Mouse (Mus musculus) regulatory T cell (primary cell): ENCODE results near the gene Dvl3.

ENCODE experiments used
- in situ Hi-C: fragments of 300-600 bp; cut with MboI, MseI; formaldehyde crosslinking; loops from one replicate; pipeline ENCODE4 v1.15.1; 2025; ENCODE audit warnings: high pct_unique_total_duplicates

Gene Dvl3

DNA sequence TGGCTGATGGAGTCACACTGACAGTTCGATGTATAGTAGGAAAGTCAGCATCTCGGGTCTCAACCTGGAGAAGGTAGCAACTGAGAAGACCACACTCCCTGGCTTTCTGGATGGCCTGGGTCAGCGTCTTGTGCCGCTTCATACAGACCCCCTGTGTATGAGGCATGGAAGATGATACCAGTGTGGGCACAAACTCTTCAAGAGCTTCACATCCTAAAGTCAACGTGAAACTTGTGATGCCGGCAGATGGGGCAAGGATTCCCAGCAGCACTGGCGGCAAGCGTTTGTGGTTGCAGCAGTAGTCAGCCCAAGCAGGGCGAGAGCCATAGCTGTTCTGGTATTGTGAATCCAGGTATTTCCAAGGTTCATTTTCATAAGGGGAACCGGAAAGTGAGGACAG is 28.9 kb downstream of the Dvl3 start:
- in situ Hi-C loops = loop anchor here (10.0 kb wide), 2 partner anchors 129 to 1729 kb away; no protein-coding TSS in a partner anchor

DNA sequence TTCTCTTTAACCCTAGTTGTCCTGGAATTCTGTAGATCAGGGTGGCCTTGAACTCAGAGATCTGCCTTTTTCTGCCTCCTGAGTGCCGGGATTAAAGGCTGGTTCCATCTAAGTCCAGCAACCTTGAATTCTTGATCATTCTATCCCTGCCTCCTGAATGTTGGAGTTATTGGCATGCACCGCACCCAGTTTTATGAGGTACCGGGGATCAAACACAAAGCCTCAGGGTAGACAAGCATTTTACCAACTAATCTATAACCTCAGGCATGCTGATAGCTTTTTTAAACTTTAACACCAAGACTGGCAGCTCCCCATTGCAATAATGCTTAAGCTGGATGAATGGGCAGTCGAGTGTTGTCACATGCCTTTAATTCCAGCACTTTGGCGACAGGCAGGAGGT is 30.6 kb downstream of the Dvl3 start:
- in situ Hi-C loops = loop anchor here (10.0 kb wide), 2 partner anchors 127 to 1727 kb away; no protein-coding TSS in a partner anchor

DNA sequence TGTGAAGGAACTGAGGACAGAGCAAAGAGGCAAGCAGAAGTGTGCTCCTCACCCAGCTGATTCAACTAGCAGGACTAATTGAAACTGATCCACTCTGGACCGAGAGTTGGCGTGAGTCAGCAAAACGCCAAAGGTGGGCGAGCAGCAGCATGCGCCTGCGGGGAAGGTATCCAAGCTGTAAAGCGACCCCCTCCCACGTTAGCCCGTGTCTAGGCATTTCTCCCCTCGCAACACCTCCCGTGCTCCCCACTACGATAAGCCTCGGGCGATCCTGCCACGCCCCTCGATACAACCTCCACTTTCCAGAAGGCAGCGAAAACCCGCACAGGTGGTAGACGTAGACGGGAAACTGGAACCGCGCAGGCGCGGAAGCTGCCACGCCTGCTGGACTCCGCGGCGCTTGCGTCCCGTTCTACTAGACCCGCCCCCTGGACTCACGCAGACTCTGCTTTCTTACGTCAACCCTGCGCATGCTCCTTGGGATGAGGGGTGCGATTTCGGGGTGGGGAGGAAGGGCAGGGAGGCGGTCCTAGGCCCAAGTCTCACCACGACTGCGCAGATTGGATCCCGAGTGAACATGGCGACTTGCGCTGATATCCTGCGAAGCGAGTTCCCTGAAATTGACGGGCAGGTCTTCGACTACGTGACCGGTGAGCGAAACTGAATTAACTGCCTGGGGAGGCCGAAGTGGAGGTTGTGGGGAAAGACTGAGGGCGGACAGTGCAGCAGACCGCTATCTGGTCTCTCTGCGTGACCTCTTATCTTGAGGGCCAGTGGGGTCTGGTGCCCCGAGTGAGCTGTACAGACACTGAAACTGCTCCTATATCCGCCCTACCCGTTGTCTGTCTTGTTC is 31.5 kb downstream of the Dvl3 start, which contains the start of gene Abcf3:
TSS of gene Abcf3 (plus strand) at position 482 of the 853 bp plus-strand sequence.
- in situ Hi-C loops = loop anchor here (10.0 kb wide), 2 partner anchors 126 to 1726 kb away; no protein-coding TSS in a partner anchor

DNA sequence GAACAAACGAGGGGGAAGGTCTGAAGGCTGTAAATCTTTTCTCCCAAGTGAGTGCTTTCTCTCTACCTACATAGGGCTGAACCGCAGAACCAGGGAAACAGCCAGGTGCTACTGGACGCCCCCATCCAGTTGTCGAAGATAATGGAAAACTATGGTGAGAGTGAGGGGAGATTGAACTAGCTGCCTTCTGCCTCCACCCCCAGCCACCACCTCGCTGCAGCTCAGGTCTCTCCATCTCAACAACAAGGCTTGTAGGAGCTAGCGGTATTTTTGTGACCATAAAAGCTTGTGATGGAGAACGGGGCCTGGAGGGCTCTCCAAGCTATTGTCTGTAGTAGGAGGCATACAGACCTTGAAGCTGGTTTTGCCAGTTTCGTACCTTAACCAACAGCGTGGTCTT is 32.4 kb downstream of the Dvl3 start:
- in situ Hi-C loops = loop anchor here (10.0 kb wide), 2 partner anchors 126 to 1726 kb away; no protein-coding TSS in a partner anchor

DNA sequence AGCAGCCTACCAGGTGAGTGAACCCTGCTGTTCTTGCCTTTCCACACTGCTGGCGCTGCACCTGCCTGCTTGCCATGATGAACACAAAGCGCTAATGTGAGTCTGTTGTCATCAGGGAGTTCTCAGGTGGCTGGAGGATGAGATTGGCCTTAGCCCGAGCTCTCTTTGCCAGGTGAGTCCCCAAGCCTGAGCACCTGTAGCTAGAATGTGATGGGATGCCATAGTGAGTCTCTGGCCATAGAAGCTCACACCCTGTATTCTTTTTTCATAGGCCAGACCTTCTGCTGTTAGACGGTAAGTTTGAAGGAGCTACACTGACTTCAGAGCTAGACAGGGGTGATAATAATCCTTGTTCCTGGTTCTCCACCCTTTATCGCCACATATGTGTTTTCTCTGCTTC is 34.9 kb downstream of the Dvl3 start:
- in situ Hi-C loops = no loop called here

DNA sequence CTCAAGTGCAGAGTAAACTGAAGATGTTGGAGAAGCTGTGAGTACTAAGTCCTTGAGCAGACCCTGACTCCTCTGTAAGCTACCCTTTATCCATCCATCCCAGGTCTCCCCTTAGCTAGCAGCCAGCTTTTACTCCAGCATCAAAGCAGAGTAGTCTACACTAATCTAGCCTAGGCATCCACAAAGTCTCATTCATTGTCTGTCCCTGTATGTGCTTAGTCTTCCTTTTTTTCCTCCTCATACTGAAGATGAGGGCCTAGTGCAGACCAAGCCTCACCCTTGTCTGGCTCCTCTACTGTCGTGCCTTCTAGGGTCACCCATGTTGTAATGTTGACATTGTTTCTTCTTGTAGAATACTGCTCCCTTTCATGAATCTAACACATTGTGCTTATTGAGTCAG is 35.8 kb downstream of the Dvl3 start:
- in situ Hi-C loops = no loop called here

DNA sequence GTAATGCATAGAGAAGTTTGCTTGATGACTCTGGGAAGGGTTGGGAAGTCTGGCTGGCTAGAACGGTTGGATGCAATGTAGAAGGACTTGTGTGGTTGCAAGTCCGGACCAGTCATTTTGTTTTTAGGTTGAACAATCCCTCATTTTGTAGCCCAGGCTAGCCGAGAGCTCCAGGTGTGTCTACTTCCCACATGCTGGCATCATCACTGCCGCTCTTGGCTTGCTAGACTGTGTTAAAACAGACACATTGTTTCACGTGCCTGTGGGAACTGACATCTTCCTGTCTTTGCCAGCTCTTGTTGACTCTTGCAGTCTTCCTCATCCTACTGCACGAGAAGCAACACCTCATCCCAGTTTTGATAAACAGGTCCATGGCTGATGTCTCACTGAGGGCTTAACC is 38.2 kb downstream of the Dvl3 start:
- in situ Hi-C loops = no loop called here

DNA sequence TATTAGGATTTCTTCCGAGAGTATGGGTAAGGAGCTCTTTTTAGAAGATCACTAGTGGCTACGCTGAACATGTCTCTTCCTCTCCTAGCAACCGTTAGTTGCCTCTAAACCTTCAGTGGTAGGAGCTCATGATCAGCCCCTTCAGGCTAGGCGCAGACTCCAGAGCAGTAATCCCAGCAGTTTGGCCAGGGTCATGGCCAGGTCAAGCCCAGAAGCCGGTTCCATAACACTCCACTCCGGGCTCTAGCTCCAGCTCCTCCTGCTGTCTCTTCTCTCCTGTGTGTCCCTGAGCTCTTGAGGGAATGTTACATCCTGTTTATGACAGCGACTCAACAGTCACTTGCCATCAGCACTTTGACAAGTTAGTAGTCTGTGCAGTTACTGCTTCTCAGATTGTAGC is 40.6 kb downstream of the Dvl3 start:
- in situ Hi-C loops = no loop called here

DNA sequence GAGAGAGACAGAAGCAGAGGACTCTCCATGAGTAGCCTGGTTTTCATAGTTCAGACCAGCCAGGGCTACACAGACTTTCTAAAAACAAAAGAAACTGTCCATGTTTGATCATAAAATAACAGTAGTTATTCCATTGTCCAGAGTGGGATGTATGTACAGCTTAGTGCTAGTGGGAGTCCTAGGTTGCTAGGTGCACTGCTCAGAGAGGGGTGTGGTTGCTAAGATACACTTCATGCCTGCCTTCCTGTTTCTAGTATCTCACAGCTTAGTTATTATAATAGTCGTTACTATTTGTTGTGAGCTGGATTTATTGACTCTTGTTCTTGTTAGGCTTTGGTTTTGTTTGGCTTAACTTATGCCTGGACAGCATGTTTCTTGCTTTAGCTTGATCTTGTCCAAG is 48.3 kb downstream of the Dvl3 start:
- in situ Hi-C loops = no loop called here
